In genomic region chr16:64368608-64369399, GRCm38 (mm10) we compare ENCODE assay signal across 27 mouse cellular contexts.
DNase-seq lines count a peak whose midpoint lies in the region; ATAC-seq and TF ChIP-seq lines count a peak whose summit lies in the region.
"Had no signal": no experiment of that assay in that cellular context is flagged by ENCODE, and none has a peak within 500 bp of the region (broad histone marks: within the 10 kb centered on the region; RNA-seq: fewer than 3 reads in every experiment).

No protein-coding gene starts in this region.

- no peak overlapping the region for H3K9ac ChIP-seq in heart, embryonic 12.5 days
- H3K9ac ChIP-seq in limb, embryonic 14.5 days (ENCODE audit: low read depth, low read length, severe bottlenecking) = no peak overlapping the region
- H3K9ac ChIP-seq: kidney, embryonic 15.5 days; neural tube, embryonic 15.5 days had no signal

- DNase-seq in embryo, embryonic 11 days = peak; percentile 14
- no peak for DNase-seq in embryo, embryonic 10.5 days (ENCODE audit: low spot score)
- no peak for DNase-seq in heart, embryonic 10.5 days (ENCODE audit: low spot score)
- peak; percentile 25 for DNase-seq in limb, embryonic 14.5 days (ENCODE audit: low spot score)
- DNase-seq in limb, embryonic 10.5 days (ENCODE audit: low spot score) = no peak
- DNase-seq in brain, embryonic 14.5 days (ENCODE audit: low read depth) = peak; percentile 76
- no peak for DNase-seq in adrenal gland, postnatal 4 days (ENCODE audit: low spot score in 2 of 2)
- DNase-seq: adrenal gland, adult 8-10 months; cerebellum, adult 11-12 months; heart, adult 2 months; kidney, postnatal 4 days; layer of hippocampus, adult 9-11 months; left cerebral cortex, postnatal 4 days; lung, adult 2 months; lung, postnatal 36 days; thymus, adult 18-20 months; thymus, postnatal 4 days had no signal

- 0 out of 2 replicates have a peak, but pooled peaks cover 2% of the 10 kb centered on the region for H3K9me3 ChIP-seq in heart, embryonic 12.5 days (replicated peaks)
- H3K9me3 ChIP-seq in heart, embryonic 10.5 days = no peaks in the 10 kb centered on the region
- H3K9me3 ChIP-seq in limb, embryonic 14.5 days (ENCODE audit: control insufficient read depth, low read length) = no peaks in the 10 kb centered on the region
- H3K9me3 ChIP-seq in limb, embryonic 10.5 days (replicated peaks) = no peaks in the 10 kb centered on the region
- H3K9me3 ChIP-seq: embryonic facial prominence, embryonic 10.5 days; kidney, embryonic 15.5 days; neural tube, embryonic 15.5 days had no signal

- ATAC-seq in heart, embryonic 12.5 days (ENCODE audit: insufficient number of reproducible peaks, low FRiP score) = no peak
- ATAC-seq in limb, embryonic 14.5 days (ENCODE audit: low FRiP score, low read depth) = no peak
- ATAC-seq: CD4-positive, CD25-positive, alpha-beta regulatory T cell, adult 4 months; hindbrain, embryonic 16.5 days; intestine, embryonic 16.5 days; Patski had no signal

- WGBS in heart, embryonic 12.5 days = 32% methylated on average over 13 of the region's 13 CpGs
- WGBS in heart, embryonic 10.5 days = 43% methylated on average over 13 of the region's 13 CpGs
- 60% methylated on average over 13 of the region's 13 CpGs for WGBS in limb, embryonic 14.5 days
- 91% methylated on average over 13 of the region's 13 CpGs for WGBS in limb, embryonic 10.5 days

- no peak for TF ChIP-seq CTCF in brain, embryonic 14.5 days (IDR thresholded peaks at IDR 0.05; ENCODE audit: borderline replicate concordance, extremely low read depth, insufficient read depth, insufficient read length)

- 0 out of 2 replicates have a peak overlapping the region, but pooled peaks have one; percentile 21 for H3K4me2 ChIP-seq in heart, embryonic 12.5 days
- H3K4me2 ChIP-seq in limb, embryonic 14.5 days (replicated peaks; ENCODE audit: low read depth, low read length, severe bottlenecking) = no peak overlapping the region
- H3K4me2 ChIP-seq: kidney, embryonic 15.5 days; liver, embryonic 11.5 days; neural tube, embryonic 15.5 days had no signal

- H3K36me3 ChIP-seq in heart, embryonic 12.5 days = no peaks in the 10 kb centered on the region
- no peaks in the 10 kb centered on the region for H3K36me3 ChIP-seq in heart, embryonic 10.5 days
- H3K36me3 ChIP-seq in limb, embryonic 14.5 days (ENCODE audit: control insufficient read depth, insufficient read depth, low read length) = no peaks in the 10 kb centered on the region
- H3K36me3 ChIP-seq in limb, embryonic 10.5 days = no peaks in the 10 kb centered on the region
- H3K36me3 ChIP-seq: embryonic facial prominence, embryonic 10.5 days; kidney, embryonic 15.5 days; neural tube, embryonic 15.5 days had no signal

- H3K27ac ChIP-seq in heart, embryonic 12.5 days (ENCODE audit: poor library complexity, severe bottlenecking) = peak overlapping the region; percentile 64
- H3K27ac ChIP-seq in heart, embryonic 10.5 days = no peak overlapping the region; the same call in 1 of the 2 replicates
- no peak overlapping the region for H3K27ac ChIP-seq in limb, embryonic 14.5 days (replicated peaks; ENCODE audit: low read depth, low read length)
- H3K27ac ChIP-seq in limb, embryonic 10.5 days = no peak overlapping the region
- H3K27ac ChIP-seq: embryonic facial prominence, embryonic 10.5 days; heart, adult 2 months; kidney, embryonic 15.5 days; left cerebral cortex, adult 2 months; neural tube, embryonic 15.5 days had no signal

- H3K4me1 ChIP-seq in heart, embryonic 12.5 days (replicated peaks) = peaks cover 9% of the 10 kb centered on the region; the same call in 1 of the 2 replicates
- peaks cover 13% of the 10 kb centered on the region; the same call in 1 of the 2 replicates for H3K4me1 ChIP-seq in heart, embryonic 10.5 days
- no peaks in the 10 kb centered on the region for H3K4me1 ChIP-seq in limb, embryonic 14.5 days (ENCODE audit: control insufficient read depth, insufficient read depth, low read length)
- H3K4me1 ChIP-seq in limb, embryonic 10.5 days = no peaks in the 10 kb centered on the region
- H3K4me1 ChIP-seq: kidney, embryonic 15.5 days; neural tube, embryonic 15.5 days had no signal

- TF ChIP-seq POLR2A in limb, embryonic 14.5 days (IDR thresholded peaks at IDR 0.05; ENCODE audit: borderline replicate concordance, extremely low read depth, insufficient read depth, insufficient read length) = no peak
- no peak for TF ChIP-seq POLR2A in brain, embryonic 14.5 days (IDR thresholded peaks at IDR 0.05; ENCODE audit: borderline replicate concordance, extremely low read depth, insufficient read depth, insufficient read length, poor library complexity, severe bottlenecking)

- no peak overlapping the region for H3K4me3 ChIP-seq in heart, embryonic 12.5 days
- no peak overlapping the region for H3K4me3 ChIP-seq in heart, embryonic 10.5 days
- no peak overlapping the region for H3K4me3 ChIP-seq in limb, embryonic 14.5 days (replicated peaks; ENCODE audit: low read length)
- H3K4me3 ChIP-seq in limb, embryonic 10.5 days = no peak overlapping the region
- H3K4me3 ChIP-seq: embryonic facial prominence, embryonic 10.5 days; heart, adult 2 months; kidney, embryonic 15.5 days; left cerebral cortex, adult 2 months; neural tube, embryonic 15.5 days had no signal

- no peaks in the 10 kb centered on the region for H3K27me3 ChIP-seq in heart, embryonic 12.5 days (replicated peaks)
- H3K27me3 ChIP-seq in heart, embryonic 10.5 days (ENCODE audit: insufficient read depth, poor library complexity, severe bottlenecking) = no peaks in the 10 kb centered on the region
- no peaks in the 10 kb centered on the region for H3K27me3 ChIP-seq in limb, embryonic 14.5 days (ENCODE audit: control insufficient read depth, insufficient read depth, low read length)
- H3K27me3 ChIP-seq in limb, embryonic 10.5 days (ENCODE audit: low read depth, poor library complexity, severe bottlenecking) = no peaks in the 10 kb centered on the region
- H3K27me3 ChIP-seq: kidney, embryonic 15.5 days; neural tube, embryonic 15.5 days; Patski had no signal

Comparison
In these comparisons a context has a peak if more than half of its experiments do, and no peak if none do; other contexts are left out.
1. DNase-seq: peak in embryo, embryonic 11 days (single experiment), limb, embryonic 14.5 days (single experiment) and brain, embryonic 14.5 days (single experiment); none in embryo, embryonic 10.5 days (single experiment), heart, embryonic 10.5 days (single experiment), limb, embryonic 10.5 days (single experiment) and adrenal gland, postnatal 4 days (0 of 2).